Mouse (Mus musculus) brain, adult 10 weeks (tissue): ENCODE data around the gene Gpr179. TPM values are rescaled to one million over a fixed set of nuclear protein-coding genes. Genes with fewer than 3 reads are reported as not detected.

Experiments
- polyA plus RNA-seq: library from polyadenylated mRNA; stranded (reverse); fragments of 350-450 nt; fragmentation: Illumina TruSeq; extraction: RNeasy Lipid Tissue Mini Kit (QIAGEN cat#74804); gene quantifications from one replicate; pipeline ENCODE4 v1.2.3, GENCODE M21; 2015; ENCODE audit warnings: low read depth, low replicate concordance

The Gpr179 gene
- polyA plus RNA-seq = 0.57 TPM

DNA sequence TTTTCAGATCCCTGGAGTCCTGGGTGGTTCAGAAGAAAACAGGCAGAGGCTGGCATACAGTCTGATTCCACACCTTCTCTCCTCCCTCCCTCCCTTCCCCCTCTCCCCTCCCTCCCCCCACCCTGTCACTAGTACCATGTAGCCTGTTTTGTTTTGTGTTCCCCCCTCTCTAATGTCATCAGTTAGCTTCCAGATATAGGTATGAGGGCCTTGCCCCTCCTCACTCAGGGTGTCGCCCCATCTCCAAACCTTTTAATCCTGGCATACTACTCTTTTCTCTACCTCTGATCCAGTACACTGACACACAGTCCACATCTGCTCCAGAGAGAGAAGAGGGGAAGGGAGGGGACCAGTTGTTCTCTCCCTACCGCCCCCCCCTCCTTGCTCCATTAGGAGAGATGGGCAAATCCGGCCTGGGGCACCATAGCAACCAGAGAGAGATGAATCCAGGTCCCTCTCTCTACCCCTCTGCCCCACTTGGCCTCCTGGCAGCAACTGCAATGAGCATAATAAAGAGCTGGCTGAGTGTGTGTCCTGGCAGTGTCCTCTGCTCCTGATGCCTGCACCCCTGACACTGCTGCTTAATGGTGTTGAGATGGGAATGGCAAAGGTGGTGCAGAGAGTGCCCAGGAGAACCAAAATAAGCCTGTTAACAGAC is at the start of gene Gpr179:
Gene Gpr179, minus strand, starts transcription at position 51 of the 658 bp plus-strand sequence.

DNA sequence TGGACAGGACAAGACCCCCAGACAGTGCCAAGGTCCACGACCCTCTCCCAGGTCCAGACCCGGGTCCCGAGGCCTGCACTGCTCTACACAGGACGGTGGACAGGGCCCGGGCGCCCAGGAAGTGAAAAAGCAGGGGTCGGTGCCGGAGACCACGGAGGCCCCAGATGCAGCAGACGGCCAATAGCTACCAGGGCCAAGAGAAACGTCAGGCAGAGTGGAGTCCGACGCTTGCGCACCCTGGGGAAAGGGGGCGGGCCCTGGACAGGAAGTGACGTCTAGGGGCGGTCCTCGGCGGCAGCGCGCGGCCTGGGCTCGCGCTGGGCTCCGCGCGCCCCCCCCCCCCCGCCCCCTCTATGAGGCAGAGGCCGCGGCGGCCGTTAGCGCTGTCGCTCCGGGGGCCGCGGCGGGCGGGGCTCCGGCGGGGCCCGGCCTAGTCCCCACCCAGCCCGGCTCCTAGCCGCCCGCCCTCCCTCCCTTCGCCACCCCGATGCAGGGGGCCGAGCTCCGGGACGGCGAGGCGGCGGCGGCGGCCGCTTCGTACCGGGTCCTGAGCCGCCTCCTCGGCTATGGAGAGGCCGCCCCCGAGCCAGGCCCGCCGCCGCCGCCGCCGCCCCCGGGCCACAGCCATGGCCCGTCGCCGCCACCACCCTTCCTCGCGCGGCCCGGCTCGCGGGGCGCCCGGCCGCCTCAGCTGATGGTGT is 10.2 kb upstream of the Gpr179 start, which contains the start of gene Socs7:
Gene Socs7, plus strand, starts transcription at position 604 of the 701 bp plus-strand sequence.

DNA sequence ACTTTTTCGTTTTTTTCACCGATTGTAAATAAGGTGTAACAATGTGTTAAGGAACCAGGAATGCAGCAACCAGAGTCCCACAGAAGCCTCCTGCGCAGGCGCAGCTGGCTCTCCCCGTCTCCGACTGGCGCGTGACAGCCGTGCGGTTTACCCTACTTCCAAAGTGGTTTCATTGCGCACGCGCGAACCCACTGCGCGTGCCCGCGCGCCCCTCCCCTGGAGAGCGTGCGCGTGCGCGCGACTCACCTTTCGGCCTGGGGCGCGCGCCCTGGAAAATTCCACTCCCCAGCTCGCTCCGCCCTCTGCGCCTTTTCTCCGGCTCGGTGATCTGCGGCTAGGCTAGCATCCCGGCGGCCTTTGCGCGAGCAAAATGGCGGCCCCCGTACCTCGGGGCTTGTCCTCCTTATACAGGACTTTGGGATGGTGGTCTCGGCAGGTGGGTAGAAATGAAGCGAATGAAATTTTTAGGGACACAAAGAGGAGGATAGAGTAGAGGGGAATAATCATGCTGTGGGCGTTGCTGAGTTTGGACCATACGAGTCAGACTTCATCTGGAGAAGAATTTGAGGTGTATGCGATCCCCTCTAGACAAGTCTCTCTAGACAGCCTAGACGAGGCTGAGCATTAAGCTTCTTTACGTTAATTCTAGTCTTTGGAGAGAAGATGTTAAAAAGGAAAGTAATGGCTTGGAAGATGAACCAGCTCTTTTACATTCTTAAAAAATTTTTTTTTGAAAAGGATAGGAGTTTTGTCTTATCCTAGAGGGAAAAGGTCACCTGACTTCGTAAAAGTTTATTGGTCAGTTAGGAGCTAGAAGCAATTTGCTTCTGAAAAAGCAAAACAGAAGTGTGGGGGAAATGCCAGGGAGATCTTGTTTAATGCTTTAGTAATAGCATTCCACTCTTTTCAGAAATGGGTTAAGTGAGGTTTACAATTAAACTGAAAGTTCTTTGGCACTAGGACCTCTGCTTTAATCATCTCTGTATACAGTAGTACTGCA is 36.1 kb downstream of the Gpr179 start, which contains the start of gene Mrpl45:
Gene Mrpl45, plus strand, starts transcription at position 213 of the 1,000 bp plus-strand sequence.

Other genes with a start within 250 kb of the Gpr179 start
- 0.24 TPM for gene Tbx21, start 236.7 kb downstream of the Gpr179 start, polyA plus RNA-seq
- 39.0 TPM for gene Tbkbp1, start 200.6 kb downstream of the Gpr179 start, polyA plus RNA-seq
- 81.1 TPM for gene Kpnb1, start 164.2 kb downstream of the Gpr179 start, polyA plus RNA-seq
- gene Npepps, start 71.4 kb downstream of the Gpr179 start, polyA plus RNA-seq = 101 TPM
- 33.5 TPM for gene Mrpl45, start 36.4 kb downstream of the Gpr179 start, polyA plus RNA-seq
- 44.6 TPM for gene Socs7, start 10.5 kb upstream of the Gpr179 start, polyA plus RNA-seq
- gene Arhgap23, start 63.5 kb upstream of the Gpr179 start, polyA plus RNA-seq = 54.0 TPM
- not detected for gene 4933428G20Rik, start 148.3 kb upstream of the Gpr179 start, polyA plus RNA-seq
- 109 TPM for gene Srcin1, start 224.1 kb upstream of the Gpr179 start, polyA plus RNA-seq